Mouse (Mus musculus) cortical plate, adult 2 months (tissue): ENCODE measurements around the gene Prss29.

Experiments used
- CTCF ChIP-seq: fragments of 200-500 bp; IDR thresholded peaks from 2 replicates; pipeline ENCODE4 v1.5.1; 2011; ENCODE audit warnings: mild to moderate bottlenecking, control low read depth, low read length; ENCODE audit not compliant: insufficient read depth; ENCODE audit errors: extremely low read depth
- POLR2A ChIP-seq: fragments of 200-500 bp; IDR thresholded peaks from 2 replicates; pipeline ENCODE4 v1.6.1; 2011; ENCODE audit warnings: mild to moderate bottlenecking, low read length, control low read depth; ENCODE audit not compliant: insufficient read depth; ENCODE audit errors: extremely low read depth

DNA sequence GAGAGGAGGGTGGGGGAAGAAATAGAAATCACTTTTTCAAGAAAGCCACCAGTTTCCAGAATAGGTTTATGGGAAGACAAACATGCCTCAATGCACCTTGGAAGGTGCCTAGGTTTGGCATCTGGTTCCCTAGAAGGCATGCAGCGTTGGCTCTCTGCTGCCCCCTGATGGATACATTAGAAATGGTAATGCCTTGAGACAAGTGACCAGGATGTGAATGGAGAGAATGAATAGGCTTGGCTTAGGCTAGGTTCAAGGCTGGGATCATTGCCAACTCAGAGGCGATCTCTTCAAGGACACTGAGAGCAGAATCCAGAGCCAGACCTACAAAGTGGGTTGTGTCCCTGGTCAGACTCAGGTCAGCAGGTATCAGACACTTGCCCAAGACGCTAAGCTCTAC, 33.4 kb upstream of the Prss29 start:
- no peak for TF ChIP-seq POLR2A
- TF ChIP-seq CTCF: peak; percentile 91
